In the genomic region with DNA sequence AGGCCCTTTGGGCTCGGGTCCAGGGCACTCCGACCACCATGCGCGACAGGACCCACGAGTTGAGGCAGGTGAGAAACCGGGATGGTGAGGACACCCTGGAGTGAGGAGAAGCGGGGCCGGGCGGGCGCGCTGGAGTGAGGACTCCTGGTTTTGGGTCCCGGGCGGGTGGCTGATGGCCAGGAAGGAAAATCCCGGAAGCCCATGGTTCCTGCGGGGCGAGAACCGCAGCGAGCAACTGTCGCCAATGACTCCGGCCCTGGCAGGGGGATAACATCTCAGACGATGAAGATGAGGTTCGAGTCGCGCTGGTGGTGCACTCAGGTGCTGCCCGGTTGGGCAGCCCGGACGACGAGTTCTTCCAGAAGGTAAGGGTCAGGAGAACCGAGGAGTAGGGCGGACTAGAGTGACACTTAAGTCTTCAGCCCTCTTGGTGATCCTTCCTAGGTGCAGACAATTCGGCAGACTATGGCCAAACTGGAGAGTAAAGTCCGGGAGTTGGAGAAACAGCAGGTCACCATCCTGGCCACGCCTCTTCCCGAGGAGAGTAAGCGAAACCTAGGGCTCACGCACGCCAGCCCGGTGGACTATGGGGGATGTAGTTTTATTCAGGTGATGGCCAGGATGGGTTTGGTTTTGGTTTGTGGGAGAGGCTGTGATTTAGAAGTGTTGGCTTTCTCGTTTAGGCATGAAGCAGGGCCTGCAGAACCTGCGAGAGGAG, we compare ENCODE assay signal across 8 mouse cellular contexts. TPM values are rescaled to one million over a fixed set of nuclear protein-coding genes. Genes with fewer than 3 reads are reported as not detected.
DNase-seq lines count a peak whose midpoint lies in the region; ATAC-seq lines count a peak whose summit lies in the region.

No protein-coding gene starts in this region.

- no peaks in the 10 kb centered on the region for H3K9me3 ChIP-seq in heart, embryonic 12.5 days (replicated peaks)
- H3K9me3 ChIP-seq in kidney, embryonic 16.5 days (ENCODE audit: low read length), result no peaks in the 10 kb centered on the region
- no peaks in the 10 kb centered on the region for H3K9me3 ChIP-seq in liver, embryonic 12.5 days (replicated peaks)

- H3K9ac ChIP-seq in heart, embryonic 12.5 days, result peak overlapping the region; percentile 89
- H3K9ac ChIP-seq in kidney, embryonic 16.5 days (replicated peaks; ENCODE audit: low read length), result peak overlapping the region; percentile 86
- H3K9ac ChIP-seq in liver, embryonic 12.5 days, result peak overlapping the region; percentile 80

- H3K4me1 ChIP-seq in brown adipose tissue, adult 24 weeks (ENCODE audit: control insufficient read depth, insufficient read depth, insufficient read length, low read length), result no peaks in the 10 kb centered on the region
- peaks cover 11% of the 10 kb centered on the region for H3K4me1 ChIP-seq in heart, embryonic 12.5 days (replicated peaks)
- peaks cover 7% of the 10 kb centered on the region for H3K4me1 ChIP-seq in kidney, embryonic 16.5 days (ENCODE audit: insufficient read depth, low read length)
- peaks cover 17% of the 10 kb centered on the region for H3K4me1 ChIP-seq in liver, embryonic 12.5 days

- H3K36me3 ChIP-seq in heart, embryonic 12.5 days, result peaks cover 35% of the 10 kb centered on the region
- peaks cover 26% of the 10 kb centered on the region for H3K36me3 ChIP-seq in kidney, embryonic 16.5 days (ENCODE audit: insufficient read depth, low read length)
- peaks cover 33% of the 10 kb centered on the region for H3K36me3 ChIP-seq in liver, embryonic 12.5 days
- H3K36me3 ChIP-seq in splenic B cell, adult 2 months (ENCODE audit: control insufficient read depth, insufficient read depth, low read length, poor library complexity, severe bottlenecking), result peaks cover 4% of the 10 kb centered on the region

- H3K4me3 ChIP-seq in brown adipose tissue, adult 24 weeks (ENCODE audit: insufficient read depth, low read depth, low read length), result peak overlapping the region; percentile 95
- H3K4me3 ChIP-seq in heart, embryonic 12.5 days, result peak overlapping the region; percentile 89
- peak overlapping the region; percentile 89 for H3K4me3 ChIP-seq in kidney, embryonic 16.5 days (ENCODE audit: low read length)
- peak overlapping the region; percentile 69 for H3K4me3 ChIP-seq in liver, embryonic 12.5 days

- peak overlapping the region; percentile 83 for H3K4me2 ChIP-seq in heart, embryonic 12.5 days
- peak overlapping the region; percentile 94 for H3K4me2 ChIP-seq in kidney, embryonic 16.5 days (replicated peaks; ENCODE audit: low read depth, low read length)
- peak overlapping the region; percentile 98 for H3K4me2 ChIP-seq in liver, embryonic 12.5 days

- peak; percentile 87 for DNase-seq in naive thymus-derived CD4-positive, alpha-beta T cell, adult 2 months (ENCODE audit: low read depth)
- DNase-seq in splenic B cell, adult 2 months (ENCODE audit: low read depth, low spot score), result peak; percentile 84

- under 1% methylated on average over 40 of the region's 40 CpGs for WGBS in heart, embryonic 12.5 days
- under 1% methylated on average over 40 of the region's 40 CpGs for WGBS in kidney, embryonic 16.5 days
- under 1% methylated on average over 40 of the region's 40 CpGs for WGBS in liver, embryonic 12.5 days (ENCODE audit: insufficient replicate concordance)

- peak overlapping the region; percentile 93 for H3K27ac ChIP-seq in brown adipose tissue, adult 24 weeks (replicated peaks; ENCODE audit: low read depth, low read length)
- H3K27ac ChIP-seq in heart, embryonic 12.5 days (ENCODE audit: poor library complexity, severe bottlenecking), result peak overlapping the region; percentile 93
- peak overlapping the region; percentile 91 for H3K27ac ChIP-seq in kidney, embryonic 16.5 days (ENCODE audit: low read length)
- peak overlapping the region; percentile 90 for H3K27ac ChIP-seq in liver, embryonic 12.5 days

- no peaks in the 10 kb centered on the region for H3K27me3 ChIP-seq in heart, embryonic 12.5 days (replicated peaks)
- no peaks in the 10 kb centered on the region for H3K27me3 ChIP-seq in kidney, embryonic 16.5 days (ENCODE audit: insufficient read depth, low read length)
- no peaks in the 10 kb centered on the region for H3K27me3 ChIP-seq in liver, embryonic 12.5 days (replicated peaks)
- H3K27me3 ChIP-seq in splenic B cell, adult 2 months (ENCODE audit: control insufficient read depth, insufficient read depth, low read length, poor library complexity, severe bottlenecking), result no peaks in the 10 kb centered on the region

- ATAC-seq in CD4-positive, CD25-positive, alpha-beta regulatory T cell, adult 4 months, result peak; percentile 74
- peak; percentile 85 for ATAC-seq in erythroid progenitor cell, adult 5-6 weeks (replicated peaks; ENCODE audit: low FRiP score, poor library complexity, severe bottlenecking)
- peak; percentile 66 for ATAC-seq in heart, embryonic 12.5 days (ENCODE audit: insufficient number of reproducible peaks, low FRiP score)
- ATAC-seq in kidney, embryonic 16.5 days (ENCODE audit: low FRiP score, low TSS enrichment), result peak; percentile 72
- ATAC-seq in liver, embryonic 12.5 days, result peak; percentile 74

RNA-seq across cellular contexts. Expression of a gene that starts 17.8 kb away (rescaled TPM):
- not detected for polyA plus RNA-seq in CD4-positive, CD25-positive, alpha-beta regulatory T cell, adult 4 months (2017; shearing (Covaris generic))
- polyA plus RNA-seq in brown adipose tissue, adult 24 weeks (2012; ENCODE audit: insufficient read depth, insufficient read length, missing spikeins), result 4.8 and 8.4 TPM in 2 replicates
- total RNA-seq in erythroid progenitor cell, adult 5-6 weeks (2015; ENCODE audit: low replicate concordance), result not detected in 2 replicates
- total RNA-seq in erythroid progenitor cell, adult 5-6 weeks (2017; ENCODE audit: low replicate concordance), result 0.98 TPM in 1 of 2 replicates, not detected in the other
- 1.5 and 2.2 TPM in 2 replicates for polyA plus RNA-seq in heart, embryonic 12.5 days (2016; fragmentation: Nextera tagmentation; extraction: Ambion mirVana)
- 3.6 and 4.4 TPM in 2 replicates for polyA plus RNA-seq in kidney, embryonic 16.5 days (2015; fragmentation: Nextera tagmentation; extraction: Ambion mirVana)
- 0.20 and 0.56 TPM in 2 replicates for polyA plus RNA-seq in liver, embryonic 12.5 days (2016; fragmentation: Nextera tagmentation; extraction: Ambion mirVana)

RNA-seq across cellular contexts. Expression of a gene that starts 18.1 kb away (rescaled TPM):
- polyA plus RNA-seq in CD4-positive, CD25-positive, alpha-beta regulatory T cell, adult 4 months (2017; shearing (Covaris generic)), result 100 to 1,000 TPM in 1 of 2 experiments, 10 to 100 TPM in 1; 62.0 to 110 TPM
- 89.1 and 91.8 TPM in 2 replicates for polyA plus RNA-seq in brown adipose tissue, adult 24 weeks (2012; ENCODE audit: insufficient read depth, insufficient read length, missing spikeins)
- 10.5 and 30.6 TPM in 2 replicates for total RNA-seq in erythroid progenitor cell, adult 5-6 weeks (2015; ENCODE audit: low replicate concordance)
- 12.7 and 13.3 TPM in 2 replicates for total RNA-seq in erythroid progenitor cell, adult 5-6 weeks (2017; ENCODE audit: low replicate concordance)
- 44.7 and 47.4 TPM in 2 replicates for polyA plus RNA-seq in heart, embryonic 12.5 days (2016; fragmentation: Nextera tagmentation; extraction: Ambion mirVana)
- 44.6 and 48.0 TPM in 2 replicates for polyA plus RNA-seq in kidney, embryonic 16.5 days (2015; fragmentation: Nextera tagmentation; extraction: Ambion mirVana)
- polyA plus RNA-seq in liver, embryonic 12.5 days (2016; fragmentation: Nextera tagmentation; extraction: Ambion mirVana), result 19.0 and 21.1 TPM in 2 replicates

RNA-seq across cellular contexts. Expression of a gene that starts 33.9 kb away (rescaled TPM):
- polyA plus RNA-seq in CD4-positive, CD25-positive, alpha-beta regulatory T cell, adult 4 months (2017; shearing (Covaris generic)), result 10 to 100 TPM; 25.1 to 29.0 TPM
- polyA plus RNA-seq in brown adipose tissue, adult 24 weeks (2012; ENCODE audit: insufficient read depth, insufficient read length, missing spikeins), result 6.3 and 6.8 TPM in 2 replicates
- 18.0 and 31.4 TPM in 2 replicates for total RNA-seq in erythroid progenitor cell, adult 5-6 weeks (2015; ENCODE audit: low replicate concordance)
- 34.3 and 47.1 TPM in 2 replicates for total RNA-seq in erythroid progenitor cell, adult 5-6 weeks (2017; ENCODE audit: low replicate concordance)
- 11.5 and 12.9 TPM in 2 replicates for polyA plus RNA-seq in heart, embryonic 12.5 days (2016; fragmentation: Nextera tagmentation; extraction: Ambion mirVana)
- 13.0 and 15.7 TPM in 2 replicates for polyA plus RNA-seq in kidney, embryonic 16.5 days (2015; fragmentation: Nextera tagmentation; extraction: Ambion mirVana)
- 8.6 and 9.1 TPM in 2 replicates for polyA plus RNA-seq in liver, embryonic 12.5 days (2016; fragmentation: Nextera tagmentation; extraction: Ambion mirVana)

RNA-seq across cellular contexts. Expression of a gene that starts 34.5 kb away (rescaled TPM):
- 10 to 100 TPM in 1 of 2 experiments, 1 to 10 TPM in 1; 9.0 to 10.6 TPM for polyA plus RNA-seq in CD4-positive, CD25-positive, alpha-beta regulatory T cell, adult 4 months (2017; shearing (Covaris generic))
- 1.4 TPM in 2 replicates for polyA plus RNA-seq in brown adipose tissue, adult 24 weeks (2012; ENCODE audit: insufficient read depth, insufficient read length, missing spikeins)
- 1.7 and 6.5 TPM in 2 replicates for total RNA-seq in erythroid progenitor cell, adult 5-6 weeks (2015; ENCODE audit: low replicate concordance)
- 3.2 and 16.5 TPM in 2 replicates for total RNA-seq in erythroid progenitor cell, adult 5-6 weeks (2017; ENCODE audit: low replicate concordance)
- polyA plus RNA-seq in heart, embryonic 12.5 days (2016; fragmentation: Nextera tagmentation; extraction: Ambion mirVana), result 11.4 and 13.0 TPM in 2 replicates
- 21.0 and 25.6 TPM in 2 replicates for polyA plus RNA-seq in kidney, embryonic 16.5 days (2015; fragmentation: Nextera tagmentation; extraction: Ambion mirVana)
- 11.2 and 11.3 TPM in 2 replicates for polyA plus RNA-seq in liver, embryonic 12.5 days (2016; fragmentation: Nextera tagmentation; extraction: Ambion mirVana)

RNA-seq across cellular contexts. Expression of a gene that starts 41.8 kb away (rescaled TPM):
- 1 to 10 TPM; 3.9 to 6.8 TPM for polyA plus RNA-seq in CD4-positive, CD25-positive, alpha-beta regulatory T cell, adult 4 months (2017; shearing (Covaris generic))
- 39.6 and 47.1 TPM in 2 replicates for polyA plus RNA-seq in brown adipose tissue, adult 24 weeks (2012; ENCODE audit: insufficient read depth, insufficient read length, missing spikeins)
- total RNA-seq in erythroid progenitor cell, adult 5-6 weeks (2015; ENCODE audit: low replicate concordance), result 5.8 TPM in 1 of 2 replicates, not detected in the other
- 2.6 and 3.5 TPM in 2 replicates for total RNA-seq in erythroid progenitor cell, adult 5-6 weeks (2017; ENCODE audit: low replicate concordance)
- 19.0 and 21.1 TPM in 2 replicates for polyA plus RNA-seq in heart, embryonic 12.5 days (2016; fragmentation: Nextera tagmentation; extraction: Ambion mirVana)
- polyA plus RNA-seq in kidney, embryonic 16.5 days (2015; fragmentation: Nextera tagmentation; extraction: Ambion mirVana), result 28.2 and 33.2 TPM in 2 replicates
- 28.0 and 29.8 TPM in 2 replicates for polyA plus RNA-seq in liver, embryonic 12.5 days (2016; fragmentation: Nextera tagmentation; extraction: Ambion mirVana)

Comparison
In these comparisons a context has a peak if more than half of its experiments do, and no peak if none do; other contexts are left out.
1. Peak in every context shown above with its lines: DNase-seq, ATAC-seq, H3K4me3 ChIP-seq and H3K27ac ChIP-seq.